Mouse (Mus musculus) liver, embryonic 14.5 days (tissue): ENCODE data around the gene Spem1. TPM values are rescaled to one million over a fixed set of nuclear protein-coding genes. Genes with fewer than 3 reads are reported as not detected.

Experiments
- ATAC-seq: fragments of 200-750 bp; cut with Nextera tagmentation; 2 replicates; pipeline ENCODE4 v1.8.0; 2017; ENCODE audit warnings: moderate number of reproducible peaks, mild to moderate bottlenecking, moderate library complexity; ENCODE audit not compliant: insufficient read depth
- DNase-seq, 3 experiments: peaks; one replicate each; pipeline ENCODE4 v3.0.0-alpha.2; 2012 to 2013; ENCODE audit warnings: low read depth in 3 of 3, low spot score in 3 of 3
- H3K27ac ChIP-seq: fragments of 300-500 bp; sonication (generic); 2 replicates; pipeline ENCODE4 v1.5.1; 2014; ENCODE audit warnings: moderate library complexity, mild to moderate bottlenecking, control low read depth, inconsistent platforms
- H3K27me3 ChIP-seq: fragments of 300-500 bp; sonication (generic); 2 replicates; pipeline ENCODE4 v1.6.1; 2014; ENCODE audit warnings: mild to moderate bottlenecking, low read length, moderate library complexity; ENCODE audit not compliant: control insufficient read depth, insufficient read depth
- H3K36me3 ChIP-seq: fragments of 300-500 bp; sonication (generic); replicated peaks from 2 replicates; pipeline ENCODE4 v1.6.1; 2014; ENCODE audit warnings: low read depth; ENCODE audit not compliant: control insufficient read depth, insufficient read depth
- H3K4me1 ChIP-seq, 2 experiments: fragments of 200-500 bp in 1 of 2; fragments of 300-500 bp in 1 of 2; sonication (generic) in 1 of 2; replicated peaks; 2 replicates each; pipeline ENCODE4 v1.6.1; 2012 to 2014; ENCODE audit warnings: antibody characterized with exemption in 1 of 2, inconsistent platforms in 1 of 2, low read length in 1 of 2; ENCODE audit not compliant: control insufficient read depth in 2 of 2, insufficient read depth in 2 of 2
- H3K4me2 ChIP-seq: fragments of 300-500 bp; sonication (generic); 2 replicates; pipeline ENCODE4 v1.6.1; 2014; ENCODE audit warnings: low read depth, mild to moderate bottlenecking, control low read depth, moderate library complexity
- H3K4me3 ChIP-seq, 2 experiments: fragments of 200-500 bp in 1 of 2; fragments of 300-500 bp in 1 of 2; sonication (generic) in 1 of 2; 2 replicates each; pipeline ENCODE4 v1.5.1; 2012 to 2014; ENCODE audit warnings: low read depth in 2 of 2, low read length in 2 of 2, mild to moderate bottlenecking in 2 of 2, control low read depth in 1 of 2, inconsistent platforms in 1 of 2, moderate library complexity in 1 of 2; ENCODE audit not compliant: insufficient read depth in 1 of 2
- H3K9ac ChIP-seq: fragments of 300-500 bp; sonication (generic); replicated peaks from 2 replicates; pipeline ENCODE4 v1.6.1; 2014; ENCODE audit warnings: mild to moderate bottlenecking, control low read depth, moderate library complexity
- H3K9me3 ChIP-seq: fragments of 300-500 bp; sonication (generic); 2 replicates; pipeline ENCODE4 v1.6.1; 2016; ENCODE audit warnings: low read length, mixed read lengths; ENCODE audit not compliant: control insufficient read depth
- CTCF ChIP-seq: IDR thresholded peaks from 2 replicates; pipeline ENCODE4 v1.5.1; 2016; ENCODE audit warnings: antibody characterized with exemption, low read depth, control low read depth
- EP300 ChIP-seq: IDR thresholded peaks from 2 replicates; pipeline ENCODE4 v1.6.1; 2016; ENCODE audit warnings: antibody characterized with exemption, low read depth
- WGBS: fragments of 180-500 bp; shearing (Covaris S2); extraction: QIAGEN DNeasy Blood & Tissue Kit; methylation state at CpG from one replicate; pipeline ENCODE4 v1.1.7; 2014; ENCODE audit not compliant: insufficient replicate concordance; 5-methylcytosine and 5-hydroxymethylcytosine counted together
- polyA plus RNA-seq, 2 experiments: library from polyadenylated mRNA; depleted of rRNA in 1 of 2; stranded (reverse) in 1 of 2; unstranded in 1 of 2; fragments of >200 nt; fragmentation: Nextera tagmentation in 1 of 2; extraction: Ambion mirVana in 1 of 2; gene quantifications; 2 replicates each; pipeline versions ENCODE4 v1.2.1 to v1.2.3; 2012 to 2014

Spem1 gene
- polyA plus RNA-seq, 2 experiments = not detected

DNA sequence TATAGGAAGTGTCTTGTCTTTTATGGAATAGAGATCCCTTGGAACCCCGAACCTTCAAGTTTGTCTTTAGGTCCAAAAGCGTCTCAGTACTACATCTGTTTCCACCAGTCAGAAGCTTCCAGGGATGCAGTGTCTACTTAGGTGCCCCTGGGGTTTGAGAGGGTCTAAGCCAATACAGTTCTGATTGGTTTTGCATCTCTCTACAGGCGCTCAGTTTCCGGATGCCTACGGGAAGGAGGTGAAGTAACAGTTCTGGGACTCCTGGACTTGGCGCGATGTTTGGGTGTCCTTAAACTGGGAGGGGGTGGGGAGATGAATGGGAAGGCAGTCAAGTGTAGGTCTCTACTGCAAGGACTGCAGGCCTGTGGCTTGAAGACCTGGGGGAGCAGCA, 16.7 kb upstream of the Spem1 start:
- peak overlapping the region; percentile 67 to 88 for H3K4me3 ChIP-seq
- peaks cover 16 to 22% of the 10 kb centered on the region in 2 experiments for H3K4me1 ChIP-seq
- no peak for DNase-seq
- H3K27me3 ChIP-seq = peaks cover 38% of the 10 kb centered on the region
- no peaks in the 10 kb centered on the region for H3K9me3 ChIP-seq
- H3K4me2 ChIP-seq = peak overlapping the region; percentile 94
- peak; percentile 12; the same call in 1 of the 2 replicates for ATAC-seq
- WGBS = 0% methylated on average over 7 of the region's 7 CpGs
- peak overlapping the region; percentile 76 for H3K27ac ChIP-seq
- H3K36me3 ChIP-seq = no peaks in the 10 kb centered on the region
- H3K9ac ChIP-seq = peak overlapping the region; percentile 81
- TF ChIP-seq EP300 (no peak), CTCF (no peak)

DNA sequence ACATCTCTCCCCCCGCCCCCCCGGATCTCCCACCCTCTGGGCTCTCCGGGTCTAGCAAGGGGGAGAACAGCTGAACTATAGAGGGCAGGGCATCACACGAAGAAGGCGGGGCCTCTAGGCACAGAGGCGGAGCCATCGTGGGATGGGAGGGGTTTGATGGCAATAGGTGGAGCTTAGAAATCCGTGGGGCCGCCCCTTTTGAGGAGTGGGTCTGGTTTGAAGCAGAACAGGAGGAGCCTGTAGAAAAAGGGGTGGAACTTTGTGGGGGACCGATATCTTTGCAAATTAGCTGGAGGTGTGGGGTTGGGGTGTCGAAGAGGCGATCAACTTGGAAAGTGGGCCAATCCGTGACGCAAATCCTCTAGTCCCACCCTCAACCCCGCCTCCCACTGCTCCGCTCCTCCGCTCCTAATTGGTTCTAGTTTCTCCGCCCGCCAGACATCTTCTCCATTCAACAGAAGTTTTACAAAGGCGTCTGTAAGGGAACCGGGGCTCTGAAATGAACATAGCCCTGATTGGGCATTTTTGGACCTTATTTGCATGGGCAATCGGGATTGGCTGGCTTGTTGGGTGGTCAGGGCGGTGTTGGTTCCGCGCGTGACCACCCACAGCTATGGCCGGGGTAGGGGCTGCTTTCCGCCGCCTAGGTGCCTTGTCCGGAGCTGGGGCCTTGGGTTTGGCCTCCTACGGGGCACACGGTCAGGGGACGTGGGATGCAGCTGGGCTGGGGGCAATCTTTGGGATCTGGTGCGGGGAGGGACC, 16.2 kb upstream of the Spem1 start, which contains the start of gene Tmem256:
Gene Tmem256 (plus strand): TSS at position 563 of the 762 bp plus-strand sequence.
- H3K36me3 ChIP-seq = no peaks in the 10 kb centered on the region
- H3K9ac ChIP-seq = peak within 1 kb of the TSS; percentile 81
- H3K27me3 ChIP-seq = peaks cover 42% of the 10 kb centered on the region
- TF ChIP-seq CTCF (no peak; the same call in 1 of the 2 replicates), EP300 (peak; percentile 55; the same call in 1 of the 2 replicates)
- peak; percentile 96 to 97 (median 97) for DNase-seq
- peak; percentile 90 for ATAC-seq
- under 1% methylated on average over 34 of the region's 34 CpGs for WGBS
- peaks cover 19 to 23% of the 10 kb centered on the region in 2 experiments for H3K4me1 ChIP-seq
- H3K4me3 ChIP-seq = peak within 1 kb of the TSS; percentile 67 to 88
- H3K4me2 ChIP-seq = peak within 1 kb of the TSS; percentile 94
- peak within 1 kb of the TSS; percentile 76 for H3K27ac ChIP-seq
- H3K9me3 ChIP-seq = no peaks in the 10 kb centered on the region

DNA sequence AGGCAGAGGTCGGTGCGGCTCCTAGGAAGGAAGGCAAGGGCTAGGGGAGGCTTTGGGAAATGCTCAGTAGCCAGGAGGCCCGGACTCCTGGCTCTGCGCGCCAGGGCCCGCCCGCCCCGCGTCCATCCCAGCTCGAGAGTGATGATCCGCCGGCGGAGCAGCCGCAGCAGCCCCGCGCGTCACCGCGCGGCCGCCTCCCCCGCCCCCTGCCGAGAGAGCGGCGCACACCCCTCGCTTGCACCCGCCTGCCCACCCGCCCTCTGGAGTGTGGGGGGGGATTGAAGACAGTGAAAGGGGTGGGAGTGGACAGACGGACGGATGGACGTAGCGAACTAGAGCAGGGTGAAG, 15.6 kb upstream of the Spem1 start, which contains the start of gene Nlgn2:
Gene Nlgn2 (minus strand): TSS at position 181 of the 348 bp plus-strand sequence.
- H3K27me3 ChIP-seq = peaks cover 44% of the 10 kb centered on the region
- under 1% methylated on average over 32 of the region's 32 CpGs for WGBS
- H3K9me3 ChIP-seq = no peaks in the 10 kb centered on the region
- peak within 1 kb of the TSS; percentile 67 to 88 for H3K4me3 ChIP-seq
- peaks cover 14 to 23% of the 10 kb centered on the region in 2 experiments for H3K4me1 ChIP-seq
- peak within 1 kb of the TSS; percentile 76 for H3K27ac ChIP-seq
- no peak for TF ChIP-seq CTCF
- no peak for TF ChIP-seq EP300
- peak; percentile 39 for ATAC-seq
- H3K4me2 ChIP-seq = peak within 1 kb of the TSS; percentile 94
- peak within 1 kb of the TSS; percentile 81 for H3K9ac ChIP-seq
- H3K36me3 ChIP-seq = no peaks in the 10 kb centered on the region
- no peak for DNase-seq

DNA sequence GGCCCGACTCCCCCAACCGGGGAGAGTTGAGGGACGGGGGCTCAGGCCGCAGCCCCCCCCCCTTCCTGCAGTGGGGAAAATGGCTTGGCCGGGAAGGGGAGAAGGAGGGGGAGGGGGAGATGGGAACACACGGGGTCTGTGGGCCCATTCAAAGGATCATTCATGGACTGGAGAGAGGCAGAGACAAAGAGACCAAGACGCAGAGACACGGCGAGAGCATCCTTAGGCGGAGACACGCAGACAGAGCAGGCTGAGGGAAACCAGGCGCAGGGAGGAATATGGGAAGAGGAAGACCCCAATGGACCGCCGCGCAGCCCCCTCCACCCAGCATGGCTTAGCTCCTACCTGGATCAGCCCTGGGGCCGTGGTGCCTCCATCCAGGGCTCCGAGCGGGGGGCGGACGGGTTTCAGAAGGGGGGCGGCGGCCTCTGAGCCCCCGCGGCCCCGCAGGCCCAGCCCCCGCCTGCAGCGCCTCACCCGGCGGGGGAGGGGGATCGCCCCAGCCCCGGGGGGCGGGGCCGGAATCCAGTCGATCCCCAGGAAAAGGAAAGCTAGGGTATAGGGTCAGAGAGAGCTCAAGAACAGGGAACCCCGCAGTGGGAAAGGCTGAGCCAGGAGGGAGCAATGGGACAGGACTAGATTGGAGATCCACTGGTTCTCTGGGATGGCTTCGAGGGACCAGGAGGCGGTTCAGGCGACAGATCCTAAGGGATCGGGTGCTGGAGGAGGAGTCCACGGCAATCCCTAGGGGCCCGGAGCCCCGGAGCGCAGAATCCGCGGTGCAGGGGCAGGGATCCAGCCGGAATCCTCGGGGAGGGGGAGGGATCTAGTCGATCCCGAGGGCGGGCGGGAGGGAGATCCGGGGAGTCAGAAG, 15.0 kb upstream of the Spem1 start:
- peak overlapping the region; percentile 94 for H3K4me2 ChIP-seq
- peaks cover 14 to 23% of the 10 kb centered on the region in 2 experiments for H3K4me1 ChIP-seq
- no peaks in the 10 kb centered on the region for H3K9me3 ChIP-seq
- DNase-seq (no peak), ATAC-seq (no peak)
- no peaks in the 10 kb centered on the region for H3K36me3 ChIP-seq
- 3% methylated on average over 50 of the region's 52 CpGs for WGBS
- H3K4me3 ChIP-seq = peak overlapping the region; percentile 67 to 88
- peak overlapping the region; percentile 39 for H3K9ac ChIP-seq
- TF ChIP-seq EP300 (no peak), CTCF (no peak)
- H3K27me3 ChIP-seq = peaks cover 44% of the 10 kb centered on the region
- H3K27ac ChIP-seq = no peak overlapping the region

DNA sequence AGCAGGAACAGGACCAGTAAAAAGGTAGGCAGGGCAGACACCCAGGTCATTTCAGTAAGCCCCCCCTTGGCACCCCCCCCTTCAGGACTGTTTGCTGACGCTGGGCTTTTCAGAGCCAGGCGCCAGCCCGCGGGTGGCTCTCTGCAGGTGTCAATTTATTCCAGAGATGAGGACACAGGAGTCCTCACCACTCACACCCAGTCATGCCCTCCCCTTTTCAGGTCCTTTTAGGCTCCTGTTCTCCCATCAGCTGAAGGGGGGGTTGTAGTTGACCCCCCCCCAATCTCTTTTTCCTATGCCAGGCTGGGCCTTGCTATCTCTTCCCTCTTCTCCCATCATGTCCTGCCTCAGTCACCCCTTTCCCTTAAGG, 14.0 kb upstream of the Spem1 start:
- Histone ChIP-seq H3K4me2 (no peak overlapping the region), H3K27ac (no peak overlapping the region), H3K4me3 (no peak overlapping the region), H3K36me3 (no peaks in the 10 kb centered on the region), H3K4me1 (peaks cover 14 to 25% of the 10 kb centered on the region in 2 experiments), H3K9me3 (no peaks in the 10 kb centered on the region), H3K9ac (no peak overlapping the region), H3K27me3 (peaks cover 44% of the 10 kb centered on the region)
- DNase-seq (no peak), ATAC-seq (no peak)
- no peak for TF ChIP-seq CTCF
- TF ChIP-seq EP300 = no peak
- 19% methylated on average over 4 of the region's 4 CpGs for WGBS
